Mouse (Mus musculus) heart, adult 8-10 months (tissue): Measurements from ENCODE around the gene Vmn2r8. TPM values are rescaled to one million over a fixed set of nuclear protein-coding genes. Genes with fewer than 3 reads are reported as not detected.
A peak's percentile ranks its signal among the peaks of the same experiment; 100 is the strongest.
"Not testable (repeated sequence)": the region's sequence is repeated elsewhere in the genome, so short reads cannot be mapped to it uniquely, and the experiment has no call there.

Experiments used
- DNase-seq: peaks from one replicate; pipeline ENCODE4 v3.0.0; 2022; ENCODE audit warnings: low spot score
- total RNA-seq, 4 experiments: library from RNA; stranded (reverse); gene quantifications; 2 replicates each; pipeline ENCODE4 v1.2.4; 2022

Vmn2r8 gene
- total RNA-seq, result not detected

- not testable (repeated sequence) for DNase-seq
Observed at GRCm38 (mm10) chr5:108808750-108809149, at the start of gene Vmn2r8. Vmn2r8 (minus strand) TSS chr5:108808850.

GRCm38 (mm10) chr5:108852501-108852900 lies 43.9 kb upstream of the Vmn2r8 start, which contains the start of gene Vmn2r9:
Vmn2r9 (minus strand) TSS chr5:108852601.
- DNase-seq, result not testable (repeated sequence)

GRCm38 (mm10) chr5:108849466-108849865 lies 40.8 kb upstream of the Vmn2r8 start:
- no peak for DNase-seq

GRCm38 (mm10) chr5:108836156-108836555 lies 27.5 kb upstream of the Vmn2r8 start:
- DNase-seq, result no peak

GRCm38 (mm10) chr5:108823276-108823675 lies 14.6 kb upstream of the Vmn2r8 start:
- no peak for DNase-seq

GRCm38 (mm10) chr5:108803646-108804045 lies 5.0 kb downstream of the Vmn2r8 start:
- DNase-seq, result peak; percentile 1

- not testable (repeated sequence) for DNase-seq
Observed at GRCm38 (mm10) chr5:108795263-108795662, 13.4 kb downstream of the Vmn2r8 start, which contains the start of gene Tmed11. Tmed11 (minus strand) TSS chr5:108795363.

- DNase-seq, result not testable (repeated sequence)
Observed at GRCm38 (mm10) chr5:108790385-108790784, 18.3 kb downstream of the Vmn2r8 start.

GRCm38 (mm10) chr5:108774630-108775306 lies 33.9 kb downstream of the Vmn2r8 start, which contains the start of gene Rnf212:
Rnf212 (minus strand) TSS chr5:108774982.
- DNase-seq, result no peak

- DNase-seq, result no peak
Observed at GRCm38 (mm10) chr5:108760002-108760401, 48.6 kb downstream of the Vmn2r8 start.

GRCm38 (mm10) chr5:108758396-108758795 lies 50.3 kb downstream of the Vmn2r8 start:
- DNase-seq, result peak; percentile 3

GRCm38 (mm10) chr5:108751258-108751657 lies 57.4 kb downstream of the Vmn2r8 start:
- not testable (repeated sequence) for DNase-seq

- DNase-seq, result no peak
Observed at GRCm38 (mm10) chr5:108750328-108751210, 58.1 kb downstream of the Vmn2r8 start.

- no peak for DNase-seq
Observed at GRCm38 (mm10) chr5:108744629-108745028, 64.0 kb downstream of the Vmn2r8 start.

- DNase-seq, result no peak
Observed at GRCm38 (mm10) chr5:108743856-108744255, 64.8 kb downstream of the Vmn2r8 start.

- DNase-seq, result no peak
Observed at GRCm38 (mm10) chr5:108742596-108742995, 66.1 kb downstream of the Vmn2r8 start.

GRCm38 (mm10) chr5:108741844-108742243 lies 66.8 kb downstream of the Vmn2r8 start:
- DNase-seq, result no peak

Other genes starting within 250 kb of the Vmn2r8 start
- gene Gak, start 179.1 kb downstream of the Vmn2r8 start, total RNA-seq, result 10 to 100 TPM; 20.1 to 26.2 (median 21.0) TPM
- 10 to 100 TPM in 3 of 4 experiments, 1 to 10 TPM in 1; 9.9 to 11.5 (median 11.0) TPM for gene Tmem175, start 179.1 kb downstream of the Vmn2r8 start, total RNA-seq
- gene Idua, start 148.5 kb downstream of the Vmn2r8 start, total RNA-seq, result 10 to 100 TPM; 17.9 to 27.3 (median 21.1) TPM
- gene Dgkq, start 139.2 kb downstream of the Vmn2r8 start, total RNA-seq, result 1 to 10 TPM; 5.1 to 8.9 (median 6.1) TPM
- under 1 TPM in 1 of 4 experiments, not detected in 3; 0.06 TPM for gene Slc26a1, start 133.3 kb downstream of the Vmn2r8 start, total RNA-seq
- gene Fgfrl1, start 116.5 kb downstream of the Vmn2r8 start, total RNA-seq, result 10 to 100 TPM; 22.5 to 30.0 (median 26.3) TPM
- gene Rnf212, start 33.9 kb downstream of the Vmn2r8 start, total RNA-seq, result not detected
- gene Tmed11, start 13.5 kb downstream of the Vmn2r8 start, total RNA-seq, result not detected
- not detected for gene Vmn2r9, start 43.8 kb upstream of the Vmn2r8 start, total RNA-seq
- not detected for gene Vmn2r10, start 197.7 kb upstream of the Vmn2r8 start, total RNA-seq